Mouse (Mus musculus) heart, embryonic 10.5 days (tissue): ENCODE measurements around the gene Prl2c5. TPM values are rescaled to one million over a fixed set of nuclear protein-coding genes. Genes with fewer than 3 reads are reported as not detected.
"Not testable (repeated sequence)": the region's sequence is repeated elsewhere in the genome, so short reads cannot be mapped to it uniquely, and the experiment has no call there.

Experiments used
- DNase-seq: peaks from one replicate; pipeline ENCODE4 v3.0.0-alpha.2; 2017; ENCODE audit warnings: low spot score
- H3K27ac ChIP-seq: fragments of 300-500 bp; sonication (generic); 2 replicates; pipeline ENCODE4 v1.5.1; 2016; ENCODE audit warnings: mild to moderate bottlenecking
- H3K27me3 ChIP-seq: fragments of 300-500 bp; sonication (generic); 2 replicates; pipeline ENCODE4 v1.6.1; 2016; ENCODE audit warnings: mild to moderate bottlenecking; ENCODE audit not compliant: poor library complexity, insufficient read depth, severe bottlenecking
- H3K36me3 ChIP-seq: fragments of 300-500 bp; sonication (generic); 2 replicates; pipeline ENCODE4 v1.6.1; 2016; ENCODE audit warnings: mild to moderate bottlenecking, moderate library complexity
- H3K4me1 ChIP-seq: fragments of 300-500 bp; sonication (generic); 2 replicates; pipeline ENCODE4 v1.6.1; 2016; ENCODE audit warnings: mild to moderate bottlenecking
- H3K4me3 ChIP-seq: fragments of 300-500 bp; sonication (generic); 2 replicates; pipeline ENCODE4 v1.5.1; 2016; ENCODE audit warnings: mild to moderate bottlenecking, moderate library complexity
- H3K9me3 ChIP-seq: fragments of 300-500 bp; sonication (generic); 2 replicates; pipeline ENCODE4 v1.6.1; 2016; ENCODE audit warnings: mild to moderate bottlenecking, moderate library complexity
- WGBS: fragments of 180-500 bp; shearing (Covaris S2); methylation state at CpG from one replicate; pipeline ENCODE4 v1.1.7; 2016; 5-methylcytosine and 5-hydroxymethylcytosine counted together
- polyA plus RNA-seq: library from polyadenylated mRNA; unstranded; fragments of >200 nt; fragmentation: Nextera tagmentation; extraction: Ambion mirVana; gene quantifications from 2 replicates; pipeline ENCODE4 v1.2.1, GENCODE M21; 2016

Gene Prl2c5
- not detected in 2 replicates for polyA plus RNA-seq

DNA sequence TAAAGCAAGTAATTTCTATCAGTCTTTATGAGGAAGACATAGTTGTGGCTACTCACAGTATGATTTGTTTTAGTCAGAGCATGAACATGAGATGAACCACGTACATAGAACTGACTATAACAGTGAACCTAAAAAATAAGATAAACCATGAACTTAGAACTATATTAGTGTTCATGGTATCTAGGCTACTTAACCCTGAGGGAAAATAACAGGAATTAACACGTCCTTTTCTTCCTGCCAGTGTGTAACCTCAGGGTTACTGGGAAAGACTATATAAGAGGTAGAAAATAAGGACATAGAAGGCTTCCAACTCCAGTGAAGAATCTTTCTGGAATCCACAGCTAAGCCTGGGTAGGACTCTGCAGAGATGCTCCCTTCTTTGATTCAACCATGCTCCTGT, at the start of gene Prl2c5:
Gene Prl2c5 (plus strand): TSS at position 301 of the 400 bp plus-strand sequence.
- WGBS: 52% methylated on average over 2 of the region's 2 CpGs
- not testable (repeated sequence) for DNase-seq, H3K36me3 ChIP-seq, H3K27me3 ChIP-seq, H3K4me1 ChIP-seq, H3K9me3 ChIP-seq, H3K27ac ChIP-seq, H3K4me3 ChIP-seq

DNA sequence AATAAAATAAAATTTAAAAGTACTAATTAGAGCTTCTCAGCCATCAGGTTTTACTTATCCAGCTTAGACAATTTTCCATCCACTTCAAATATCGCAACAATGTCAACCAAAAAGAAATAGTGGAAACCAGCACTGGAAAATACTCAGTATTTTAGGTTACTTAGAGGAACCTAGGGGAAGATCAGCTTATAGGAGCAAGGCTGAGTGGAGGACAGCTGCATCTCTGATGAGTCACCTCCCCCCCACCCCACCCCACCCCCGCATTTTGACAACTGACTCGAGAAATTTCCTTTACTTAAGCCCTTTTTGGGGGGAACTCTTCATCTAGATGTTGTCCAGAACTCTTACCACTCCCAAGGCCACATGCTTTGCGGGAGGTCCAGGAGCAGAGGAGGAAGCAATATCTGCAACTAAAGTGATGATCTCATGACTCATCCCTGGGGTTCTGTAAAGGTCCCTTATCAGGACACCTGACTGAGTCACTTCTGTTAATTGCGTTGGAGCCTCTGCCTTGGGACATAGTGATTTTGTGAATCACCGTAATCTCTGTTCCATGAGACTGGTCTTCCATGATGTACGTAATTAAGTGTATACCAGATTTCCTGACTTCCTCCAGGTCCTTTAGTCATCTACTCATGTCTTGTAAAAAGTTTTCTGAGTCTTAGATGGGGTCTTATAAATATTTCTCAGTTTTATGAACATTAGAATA, 19.6 kb upstream of the Prl2c5 start:
- H3K9me3 ChIP-seq, H3K4me3 ChIP-seq, H3K36me3 ChIP-seq, H3K4me1 ChIP-seq, H3K27me3 ChIP-seq, H3K27ac ChIP-seq, DNase-seq: not testable (repeated sequence)
- WGBS: 75% methylated on average over 5 of the region's 7 CpGs

DNA sequence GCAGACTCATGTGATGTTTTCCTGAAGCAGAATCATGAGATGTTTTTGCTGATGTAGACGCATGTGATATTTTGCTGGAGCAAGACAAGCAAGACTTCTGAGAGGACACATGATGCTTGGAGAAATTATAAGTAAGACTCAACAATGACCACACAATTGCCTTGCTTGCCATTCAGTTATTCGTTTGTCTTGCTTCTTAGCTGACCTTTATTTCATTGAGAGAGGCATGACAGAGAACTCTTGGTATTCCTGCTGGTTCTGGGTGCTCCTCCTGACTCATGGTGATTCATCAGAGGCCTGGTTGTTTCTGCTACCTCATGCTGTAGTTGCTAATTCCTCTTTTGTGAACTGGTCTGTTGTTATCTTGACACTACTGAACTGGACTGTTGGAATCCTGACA, 13.9 kb upstream of the Prl2c5 start:
- not testable (repeated sequence) for H3K36me3 ChIP-seq, H3K9me3 ChIP-seq, H3K4me1 ChIP-seq, DNase-seq, H3K27me3 ChIP-seq, H3K4me3 ChIP-seq, H3K27ac ChIP-seq
- 71% methylated on average over 2 of the region's 2 CpGs for WGBS

DNA sequence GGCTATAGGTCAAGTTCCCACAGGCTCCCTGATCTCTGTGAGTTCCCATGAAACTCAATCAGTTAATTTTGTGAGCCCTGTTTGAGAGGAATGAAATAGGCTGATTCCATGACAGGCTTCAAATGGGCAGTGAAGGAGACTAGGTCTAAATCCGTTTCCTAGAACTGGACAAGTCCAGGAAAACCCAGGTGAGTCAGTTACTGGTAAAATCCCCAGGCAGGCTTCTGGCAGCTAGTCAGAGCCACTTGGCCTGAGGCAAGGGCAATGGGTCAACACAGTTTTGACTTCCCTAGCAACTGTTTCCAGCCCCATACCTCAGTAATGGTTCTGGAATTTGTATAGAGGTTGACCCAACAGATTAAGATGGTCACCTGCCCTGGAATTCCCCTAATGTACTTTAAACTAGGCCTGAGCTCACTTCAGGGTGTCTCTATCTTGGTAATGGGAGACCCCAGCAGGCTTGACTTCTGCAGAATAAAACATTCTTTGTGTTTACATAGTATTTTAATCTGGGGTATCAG, 8.8 kb upstream of the Prl2c5 start:
- not testable (repeated sequence) for H3K36me3 ChIP-seq, H3K27ac ChIP-seq, H3K27me3 ChIP-seq, H3K9me3 ChIP-seq, H3K4me1 ChIP-seq, DNase-seq, H3K4me3 ChIP-seq
- 61% methylated on average over 1 of the region's 1 CpGs for WGBS

DNA sequence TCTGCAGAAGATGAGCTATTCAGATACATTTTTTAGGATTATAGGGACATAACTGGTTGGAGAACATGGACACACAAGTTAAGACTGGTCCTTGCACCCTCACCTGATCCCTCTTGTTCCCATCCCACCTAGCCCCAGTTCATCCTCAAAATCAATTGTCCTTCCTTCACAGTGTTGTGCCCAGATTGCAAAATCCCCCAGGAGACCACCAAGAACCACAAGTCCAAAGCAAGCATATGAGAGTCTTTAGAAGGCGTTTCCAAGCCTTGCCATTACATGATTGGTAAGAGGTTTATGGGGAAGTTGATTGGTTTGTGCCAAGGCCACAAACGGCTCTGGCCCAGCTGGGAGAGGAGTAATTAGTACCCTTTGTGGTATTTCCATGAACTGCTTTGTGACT, 6.8 kb upstream of the Prl2c5 start:
- H3K4me1 ChIP-seq, H3K27me3 ChIP-seq, H3K4me3 ChIP-seq, H3K9me3 ChIP-seq, H3K36me3 ChIP-seq, H3K27ac ChIP-seq, DNase-seq: not testable (repeated sequence)
- 61% methylated on average over 2 of the region's 2 CpGs for WGBS

DNA sequence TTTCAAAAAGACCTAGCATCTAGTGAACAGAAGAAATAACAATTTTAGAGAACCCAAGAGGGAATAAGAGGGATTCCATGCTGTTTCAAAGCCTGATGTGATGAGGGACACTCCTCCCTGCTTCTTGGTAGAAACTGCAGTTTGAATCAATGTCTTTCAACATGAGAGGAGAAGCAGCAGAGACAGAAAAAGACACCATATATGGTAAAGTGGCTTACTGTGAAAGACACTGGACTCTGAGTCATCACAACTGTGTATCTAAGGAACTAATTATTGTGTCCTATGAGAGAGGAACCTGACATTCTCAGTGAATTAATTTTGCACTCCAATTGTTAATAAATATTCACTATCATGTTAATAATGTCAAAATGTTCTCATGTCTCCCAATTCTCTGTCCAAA, 28.7 kb downstream of the Prl2c5 start:
- not testable (repeated sequence) for DNase-seq, H3K27me3 ChIP-seq, H3K9me3 ChIP-seq, H3K27ac ChIP-seq, H3K4me1 ChIP-seq, H3K36me3 ChIP-seq, H3K4me3 ChIP-seq

DNA sequence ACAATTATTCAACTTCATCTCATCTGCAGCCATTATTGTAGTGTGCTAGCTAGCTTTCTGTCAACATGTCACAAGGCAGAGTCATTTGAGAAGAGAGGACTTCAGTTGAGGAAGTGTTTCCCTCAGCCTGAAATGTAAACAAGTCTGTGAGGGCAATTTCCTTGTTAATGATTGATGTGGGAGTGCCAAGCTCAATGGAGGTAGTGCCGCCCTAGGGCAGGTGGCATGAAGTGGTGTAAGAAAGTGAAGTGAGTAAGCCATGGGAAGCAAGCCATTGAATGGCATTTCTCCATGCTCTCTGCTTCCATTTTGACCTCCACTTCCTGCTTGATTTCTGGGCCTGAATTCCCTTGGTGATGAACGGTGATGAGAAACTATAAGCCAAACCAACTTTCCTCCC, 33.8 kb downstream of the Prl2c5 start:
- not testable (repeated sequence) for H3K9me3 ChIP-seq, DNase-seq, H3K4me1 ChIP-seq, H3K27me3 ChIP-seq, H3K36me3 ChIP-seq, H3K27ac ChIP-seq, H3K4me3 ChIP-seq
- WGBS: 73% methylated on average over 2 of the region's 2 CpGs

DNA sequence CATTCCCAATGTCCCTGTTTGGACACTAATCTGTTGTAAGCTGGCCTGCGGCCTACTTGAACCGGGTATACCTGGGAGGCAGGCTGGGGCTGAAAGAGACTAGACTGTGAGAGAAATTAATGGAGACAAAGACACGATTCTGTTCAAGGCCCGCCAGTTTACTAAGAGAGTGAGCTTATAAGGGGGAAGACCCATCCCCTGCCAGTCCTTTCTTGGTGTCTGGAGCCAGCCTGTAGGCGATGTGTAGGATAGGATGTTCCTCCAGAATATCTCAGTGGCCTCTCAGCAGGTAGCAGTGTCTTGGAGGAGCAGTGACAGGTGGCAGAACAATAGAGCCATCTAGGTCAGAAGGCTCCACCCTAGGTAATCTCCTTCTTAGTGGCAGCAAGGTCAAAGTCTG, 37.7 kb downstream of the Prl2c5 start:
- not testable (repeated sequence) for H3K36me3 ChIP-seq, H3K27me3 ChIP-seq, H3K4me1 ChIP-seq, H3K27ac ChIP-seq, H3K4me3 ChIP-seq, H3K9me3 ChIP-seq, DNase-seq
- WGBS: 60% methylated on average over 5 of the region's 5 CpGs

DNA sequence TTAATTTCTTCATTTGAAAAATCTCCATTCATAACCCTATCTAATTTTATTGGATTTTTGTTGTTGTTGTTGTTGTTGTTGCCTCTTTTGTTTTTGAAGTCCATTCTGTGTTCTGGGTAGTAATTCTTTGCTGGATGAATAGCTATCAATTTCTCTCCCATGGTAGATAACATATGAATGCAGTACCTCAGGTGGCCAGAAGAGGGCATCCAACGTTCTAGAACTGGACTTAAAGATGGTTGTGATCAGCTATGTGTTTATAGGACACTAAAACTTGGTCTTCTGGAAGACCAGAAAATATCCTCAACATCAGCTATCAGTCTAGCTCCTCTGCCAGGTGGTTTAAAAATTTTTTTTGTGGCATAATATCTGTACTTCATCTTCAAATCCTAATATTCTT, 54.9 kb downstream of the Prl2c5 start:
- H3K27me3 ChIP-seq, H3K9me3 ChIP-seq, H3K36me3 ChIP-seq, H3K4me3 ChIP-seq, DNase-seq, H3K27ac ChIP-seq, H3K4me1 ChIP-seq: not testable (repeated sequence)
- 3% methylated on average over 1 of the region's 1 CpGs for WGBS

Other genes with a start within 250 kb of the Prl2c5 start
- gene Prl2c2, start 177.3 kb upstream of the Prl2c5 start, polyA plus RNA-seq: 0.27 and 0.43 TPM in 2 replicates
- gene Gpr137b, start 211.3 kb downstream of the Prl2c5 start, polyA plus RNA-seq: 11.3 and 12.1 TPM in 2 replicates